Mouse (Mus musculus): Measurements from ENCODE around the gene Dusp27.
"Not testable (repeated sequence)": the region's sequence is repeated elsewhere in the genome, so short reads cannot be mapped to it uniquely, and the experiment has no call there.

Gene Dusp27

GRCm38 (mm10) chr1:166142369-166142768 is 14.6 kb upstream of the Dusp27 start:
- no peak for DNase-seq (ENCODE audit: low spot score)

GRCm38 (mm10) chr1:166141868-166142267 is 14.1 kb upstream of the Dusp27 start:
- not testable (repeated sequence) for DNase-seq (ENCODE audit: low spot score)

GRCm38 (mm10) chr1:166139620-166140184 is 12.0 kb upstream of the Dusp27 start:
- no peak for DNase-seq (ENCODE audit: low spot score)

DNA sequence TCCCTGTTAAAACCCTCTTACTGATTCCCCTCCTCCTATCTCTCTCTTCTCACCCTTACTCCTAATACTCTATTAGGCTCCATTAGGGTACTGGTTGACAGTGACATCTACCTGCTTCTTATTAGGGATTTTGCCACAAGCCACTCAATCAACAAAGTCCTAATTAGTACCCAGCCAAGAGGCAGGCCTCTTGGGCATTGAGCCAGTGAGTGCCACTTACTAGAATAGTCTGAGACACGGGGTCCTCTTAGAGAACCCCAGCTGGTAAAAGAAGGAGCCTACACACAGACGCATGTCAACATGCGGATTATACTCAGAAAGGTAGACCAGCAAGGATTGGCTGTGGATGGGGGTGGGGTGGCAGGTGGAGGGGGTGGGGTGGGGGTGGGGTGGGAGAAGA is 11.4 kb upstream of the Dusp27 start:
- DNase-seq (ENCODE audit: low spot score), result no peak

DNA sequence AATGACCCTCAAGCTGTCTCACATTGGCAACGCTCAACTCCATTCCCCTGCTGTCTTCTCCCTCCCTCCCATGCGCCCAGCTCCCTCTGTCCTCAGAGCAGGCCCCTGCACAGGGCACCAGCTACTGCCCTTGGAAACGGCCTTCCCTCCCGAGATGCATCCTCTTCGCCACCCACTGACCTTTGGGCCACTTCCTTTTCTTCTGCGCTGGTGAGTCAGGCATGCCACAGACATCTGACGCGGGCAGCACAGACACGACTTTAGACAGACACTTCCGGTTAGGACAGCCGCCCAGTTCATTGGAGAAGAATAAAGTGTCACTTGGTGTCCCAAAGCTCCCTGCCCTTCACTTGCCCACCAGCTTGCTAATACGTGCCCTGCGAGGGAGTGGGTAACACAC is 10.4 kb upstream of the Dusp27 start:
- DNase-seq (ENCODE audit: low spot score), result no peak

DNA sequence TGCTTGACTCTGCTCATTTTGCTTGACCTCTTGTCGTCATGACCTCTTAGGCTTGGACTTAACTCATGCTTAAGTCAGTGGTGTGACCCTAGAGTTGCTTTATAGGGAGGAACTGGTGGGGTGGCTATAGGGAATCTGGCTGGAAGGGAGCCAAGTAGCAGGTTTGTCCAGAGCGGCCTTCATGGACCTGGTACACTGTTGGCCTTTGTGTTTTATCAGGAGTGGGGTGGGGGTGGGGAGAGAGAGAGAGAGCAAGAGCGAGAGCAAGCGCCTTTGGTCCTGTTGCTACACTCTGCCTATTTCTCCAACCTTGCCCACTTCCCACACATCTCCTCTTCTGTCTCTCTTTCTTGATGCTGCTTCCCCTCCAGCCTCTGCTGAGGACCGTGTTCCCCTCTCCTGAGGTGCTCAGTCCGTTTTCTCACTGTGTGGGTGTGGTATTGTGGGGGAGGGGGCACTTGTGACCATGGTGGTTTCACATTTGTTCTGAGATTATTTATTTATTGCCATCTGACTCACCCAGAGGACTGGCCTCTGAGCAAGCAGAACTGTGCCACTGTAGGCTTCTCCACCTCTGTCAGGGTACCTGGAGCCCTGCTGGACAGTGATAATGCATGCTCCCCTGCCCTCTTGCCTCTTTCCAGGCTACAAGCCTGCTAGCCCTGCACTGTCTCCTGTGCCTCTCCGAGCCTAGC is 9.7 kb upstream of the Dusp27 start:
- no peak for DNase-seq (ENCODE audit: low spot score)

DNA sequence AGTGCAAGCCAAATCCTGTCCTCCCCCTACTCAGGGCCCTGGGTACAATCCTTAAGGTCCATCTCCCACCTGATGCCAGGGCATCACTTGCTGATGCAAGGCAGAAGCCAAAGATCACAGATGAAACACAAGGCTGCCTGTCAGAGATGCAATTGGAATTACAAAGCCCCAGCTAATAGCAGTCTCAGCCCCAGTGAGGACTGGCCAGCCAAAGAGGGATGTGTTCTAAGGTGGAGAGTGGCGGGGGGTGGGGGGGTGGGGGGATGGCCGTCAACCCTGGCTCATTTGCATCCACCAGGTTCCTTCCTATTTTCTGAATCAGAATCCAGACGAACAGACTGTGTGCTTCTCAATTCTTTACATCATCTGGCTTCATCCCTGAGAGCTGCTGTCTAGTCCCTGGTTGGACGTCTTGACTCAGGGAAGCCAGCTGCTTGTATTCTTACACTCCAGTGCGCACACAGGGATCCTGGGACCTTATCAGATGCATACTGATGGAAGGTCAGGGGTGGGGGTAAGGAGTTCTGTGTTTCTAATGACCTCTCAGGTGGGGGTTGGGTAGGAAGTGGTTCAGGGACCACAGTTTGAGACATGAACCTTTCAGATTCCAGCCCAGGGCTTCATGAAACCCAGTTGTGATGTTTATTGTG is 7.5 kb upstream of the Dusp27 start:
- DNase-seq (ENCODE audit: low spot score), result no peak

DNA sequence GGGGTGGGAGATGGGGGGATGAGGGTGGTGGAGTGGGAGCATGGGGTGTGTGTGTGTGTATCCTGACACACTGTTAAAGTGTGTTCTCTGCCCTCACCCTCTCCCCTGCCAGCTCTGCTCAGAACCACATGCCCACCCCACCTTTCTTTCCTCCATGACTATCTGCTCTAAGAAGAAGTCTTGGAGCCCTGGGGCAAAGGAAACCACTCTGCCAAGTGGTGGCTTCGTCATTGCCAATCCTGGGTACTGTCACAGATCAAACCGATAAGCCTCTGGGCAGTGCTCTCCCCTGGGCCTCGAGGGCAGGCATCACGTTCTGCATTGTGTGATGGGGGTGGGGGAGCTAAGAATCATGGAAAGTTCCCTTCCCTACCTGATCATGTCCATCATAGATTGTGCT is 4.6 kb upstream of the Dusp27 start:
- DNase-seq (ENCODE audit: low spot score), result no peak

DNA sequence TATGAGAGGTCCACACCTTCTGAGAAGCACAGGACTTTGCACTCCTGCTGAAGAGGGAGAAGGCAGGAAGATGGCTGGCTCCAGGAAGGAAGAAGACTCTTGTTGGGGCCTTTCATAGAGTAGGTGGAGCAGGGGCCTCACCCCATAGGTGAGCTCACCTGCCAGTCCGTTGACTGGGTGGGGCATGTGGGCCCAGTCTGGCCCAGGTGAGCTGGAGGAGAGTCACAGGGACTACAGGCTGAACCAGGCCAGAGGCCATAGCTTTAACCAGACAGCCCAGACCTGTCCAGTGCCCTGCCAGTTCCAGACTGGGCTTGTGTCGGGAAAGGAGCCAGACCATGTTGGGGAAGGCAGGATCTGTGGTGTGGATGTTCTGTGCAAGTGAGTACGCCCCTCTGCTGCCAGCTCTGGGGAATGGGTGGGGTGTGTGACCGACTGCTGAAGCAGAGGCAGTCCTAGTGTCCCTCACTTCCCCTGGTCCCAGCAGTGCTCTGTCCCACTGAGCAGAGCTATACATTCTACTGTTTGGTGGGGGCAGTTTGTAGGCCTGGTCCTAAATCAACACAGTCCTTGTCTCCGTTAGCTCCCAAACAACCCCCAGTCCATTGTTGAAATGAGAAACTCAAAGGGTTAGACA is 2.6 kb upstream of the Dusp27 start, which contains the start of gene Gpa33:
Gene Gpa33, plus strand, starts transcription at position 15 of the 637 bp plus-strand sequence.
- DNase-seq (ENCODE audit: low spot score), result no peak

GRCm38 (mm10) chr1:166128551-166128950 is 829 bp upstream of the Dusp27 start:
- DNase-seq (ENCODE audit: low spot score), result no peak

DNA sequence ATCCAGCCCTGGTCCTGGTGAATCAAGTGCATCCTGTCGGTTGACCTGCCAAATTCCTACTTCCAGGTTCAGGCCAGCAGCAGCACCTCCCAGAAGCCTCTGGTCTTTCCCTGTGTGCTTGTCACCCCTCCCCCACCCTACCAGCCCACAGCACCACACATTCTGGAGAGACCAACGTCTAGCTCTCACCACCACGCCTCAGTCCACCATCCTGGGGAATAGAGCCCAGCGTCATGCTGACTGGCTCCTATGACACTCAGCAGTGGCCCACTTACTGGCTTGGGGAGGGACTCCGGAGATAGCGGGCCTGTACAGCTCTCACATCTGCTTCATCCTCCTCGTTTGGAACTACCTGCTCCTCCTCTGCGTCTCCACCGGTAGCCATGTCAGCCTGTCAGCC is 927 bp downstream of the Dusp27 start:
- no peak for DNase-seq (ENCODE audit: low spot score)

DNA sequence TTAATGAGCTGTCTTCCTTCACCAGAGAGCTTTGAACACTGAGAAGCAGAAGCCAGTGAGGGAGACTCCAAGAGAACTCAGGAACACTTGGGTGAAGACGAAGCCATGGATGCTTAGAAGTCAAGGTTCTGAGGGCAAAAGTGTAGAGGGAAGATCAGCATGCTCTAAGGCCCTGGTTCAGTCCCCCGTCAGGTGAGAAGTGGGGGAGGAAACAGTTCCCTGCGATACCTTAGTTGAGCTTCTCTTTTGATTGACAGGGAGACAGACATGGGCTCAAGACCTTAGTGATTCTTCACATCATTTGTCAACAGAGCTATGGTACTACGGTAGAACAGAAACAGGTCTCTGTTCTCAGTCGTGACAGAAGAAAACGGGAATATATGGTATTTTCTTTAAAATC is 1.4 kb downstream of the Dusp27 start:
- DNase-seq (ENCODE audit: low spot score), result no peak

DNA sequence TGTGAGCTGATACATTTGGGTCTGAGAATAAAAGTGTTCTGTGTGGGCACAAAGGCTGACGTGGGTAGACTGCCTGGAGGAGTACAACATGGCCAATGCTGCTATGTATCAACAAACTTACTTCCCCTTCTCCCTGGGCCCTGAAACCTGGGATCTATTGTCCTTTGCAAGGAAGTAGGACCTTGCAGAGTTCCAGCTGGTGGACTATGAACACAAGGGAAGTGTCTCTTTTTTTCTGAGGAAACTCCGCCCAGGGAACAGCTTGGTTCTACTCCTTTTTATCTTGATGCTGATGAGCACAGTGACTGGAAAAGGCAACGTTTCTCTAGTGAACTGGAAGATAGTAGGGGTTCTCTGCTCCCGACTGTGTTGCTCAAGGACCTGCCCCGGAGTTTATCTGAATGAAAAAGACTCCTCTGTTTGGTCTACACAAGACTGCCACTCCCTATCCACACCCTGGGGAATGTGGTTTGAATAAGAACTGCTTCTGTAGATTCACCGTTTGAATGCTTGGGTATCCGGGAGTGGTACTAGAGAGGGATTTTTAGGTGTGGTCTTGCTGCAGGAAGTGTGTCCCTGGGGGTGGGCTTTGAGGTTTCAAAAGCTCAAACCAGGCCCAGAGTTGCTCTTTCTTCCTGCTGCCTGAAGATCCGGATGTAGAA is 2.7 kb downstream of the Dusp27 start:
- no peak for DNase-seq (ENCODE audit: low spot score)

GRCm38 (mm10) chr1:166123751-166124150 is 4.0 kb downstream of the Dusp27 start:
- no peak for DNase-seq (ENCODE audit: low spot score)

- DNase-seq (ENCODE audit: low spot score), result no peak
These were observed 4.7 kb downstream of the Dusp27 start for GRCm38 (mm10) chr1:166123045-166123444.

DNA sequence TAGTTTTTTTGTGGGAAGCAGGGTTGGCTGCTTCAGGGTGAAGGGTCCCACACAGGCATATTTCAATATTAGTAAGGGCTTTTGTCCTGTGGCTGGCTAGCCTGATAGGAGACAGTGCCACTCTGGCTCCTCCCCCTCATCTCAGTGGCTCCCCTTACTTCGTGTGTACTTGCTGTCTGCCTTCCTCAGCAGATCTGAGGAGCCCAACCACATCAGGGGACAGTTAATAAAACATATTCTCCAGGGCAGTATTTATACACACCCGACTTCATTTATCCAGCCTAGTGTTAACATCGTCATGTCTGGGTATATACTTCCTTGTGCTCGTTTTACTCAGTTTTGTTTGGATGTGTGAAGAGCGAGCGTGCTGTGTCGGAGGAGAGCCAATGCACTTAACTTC is 5.6 kb downstream of the Dusp27 start:
- no peak for DNase-seq (ENCODE audit: low spot score)

GRCm38 (mm10) chr1:166117866-166118639 is 9.7 kb downstream of the Dusp27 start:
- no peak for DNase-seq (ENCODE audit: low spot score)

- no peak for DNase-seq (ENCODE audit: low spot score)
These were observed 12.0 kb downstream of the Dusp27 start for GRCm38 (mm10) chr1:166115719-166116118.

DNA sequence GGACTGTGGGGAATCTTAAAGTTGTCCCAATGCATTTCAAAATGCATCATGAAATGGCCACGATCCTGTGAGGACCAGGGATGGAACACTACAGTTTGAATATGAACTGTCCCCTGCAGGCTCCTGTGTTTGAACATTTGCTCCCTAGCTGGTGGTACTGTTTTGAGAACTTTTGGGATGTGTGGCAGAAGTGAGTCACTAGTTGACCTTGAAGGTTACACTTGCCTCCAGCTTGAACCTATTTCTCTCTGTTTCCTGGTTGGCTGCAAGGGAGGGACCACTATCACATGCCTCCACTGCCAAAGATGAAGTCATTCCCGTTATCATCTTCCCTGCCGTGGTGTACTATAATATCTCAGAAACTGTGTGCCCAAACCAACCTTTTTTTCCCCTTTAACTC is 12.7 kb downstream of the Dusp27 start:
- no peak for DNase-seq (ENCODE audit: low spot score)

- DNase-seq (ENCODE audit: low spot score), result no peak
These were observed 22.3 kb downstream of the Dusp27 start for GRCm38 (mm10) chr1:166105464-166105863.

DNA sequence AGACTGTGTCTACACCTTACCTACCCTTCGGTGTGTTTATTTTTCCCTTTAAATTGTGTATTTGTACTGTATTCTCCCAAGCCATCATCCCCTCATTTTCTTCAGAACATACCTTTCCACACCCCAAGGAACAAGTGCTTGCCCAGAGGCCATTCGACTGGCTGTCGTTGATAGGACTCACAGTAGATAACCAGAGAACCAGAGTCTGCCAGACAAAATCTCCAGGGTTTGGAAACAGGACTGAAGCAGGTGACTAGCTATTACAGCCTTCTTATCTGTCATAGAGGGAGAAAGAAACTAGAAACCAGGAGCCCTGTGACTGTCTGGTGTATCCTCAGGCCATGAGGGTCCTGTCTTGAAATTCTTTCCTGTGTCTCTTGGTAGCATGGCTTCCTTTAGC is 22.9 kb downstream of the Dusp27 start:
- DNase-seq (ENCODE audit: low spot score), result no peak

Data from ovary, postnatal 14 days (tissue).